Mouse (Mus musculus) thymus, postnatal 0 days (tissue): ENCODE data around the gene Zfhx3. TPM values are rescaled to one million over a fixed set of nuclear protein-coding genes. Genes with fewer than 3 reads are reported as not detected.

ENCODE experiments used
- DNase-seq: peaks from one replicate; pipeline ENCODE4 v3.0.0-alpha.2; 2015; ENCODE audit warnings: low spot score
- polyA plus RNA-seq: library from polyadenylated mRNA; unstranded; fragments of >200 nt; fragmentation: Nextera tagmentation; extraction: Ambion mirVana; gene quantifications from 2 replicates; pipeline ENCODE4 v1.2.1, GENCODE M21; 2015

Zfhx3 gene
- polyA plus RNA-seq, 1 experiment from 2014 or later: 1.9 TPM

- no peak for DNase-seq
Observed at GRCm38 (mm10) chr8:108740443-108740842, 798.0 kb downstream of the Zfhx3 start.

GRCm38 (mm10) chr8:108741651-108742050 is 799.2 kb downstream of the Zfhx3 start:
- no peak for DNase-seq

GRCm38 (mm10) chr8:108742465-108742864 is 800.0 kb downstream of the Zfhx3 start:
- no peak for DNase-seq

- no peak for DNase-seq
Observed at GRCm38 (mm10) chr8:108743238-108743637, 800.8 kb downstream of the Zfhx3 start.

GRCm38 (mm10) chr8:108745551-108745950 is 803.1 kb downstream of the Zfhx3 start:
- DNase-seq: no peak

GRCm38 (mm10) chr8:108748095-108748494 is 805.7 kb downstream of the Zfhx3 start:
- DNase-seq: no peak

- DNase-seq: peak; percentile 28
Observed at GRCm38 (mm10) chr8:108748851-108749376, 806.5 kb downstream of the Zfhx3 start.

- DNase-seq: no peak
Observed at GRCm38 (mm10) chr8:108750806-108751205, 808.4 kb downstream of the Zfhx3 start.

GRCm38 (mm10) chr8:108754556-108754955 is 812.1 kb downstream of the Zfhx3 start:
- DNase-seq: no peak

- no peak for DNase-seq
Observed at GRCm38 (mm10) chr8:108755400-108756325, 813.2 kb downstream of the Zfhx3 start.

GRCm38 (mm10) chr8:108759511-108760330 is 817.3 kb downstream of the Zfhx3 start:
- peak; percentile 55 for DNase-seq

GRCm38 (mm10) chr8:108760745-108761144 is 818.3 kb downstream of the Zfhx3 start:
- DNase-seq: no peak

- no peak for DNase-seq
Observed at GRCm38 (mm10) chr8:108762567-108762966, 820.1 kb downstream of the Zfhx3 start.

- no peak for DNase-seq
Observed at GRCm38 (mm10) chr8:108764403-108765194, 822.2 kb downstream of the Zfhx3 start.

GRCm38 (mm10) chr8:108766102-108766501 is 823.7 kb downstream of the Zfhx3 start:
- DNase-seq: no peak

GRCm38 (mm10) chr8:108768051-108768450 is 825.6 kb downstream of the Zfhx3 start:
- no peak for DNase-seq

GRCm38 (mm10) chr8:108770334-108770733 is 827.9 kb downstream of the Zfhx3 start:
- DNase-seq: no peak

- no peak for DNase-seq
Observed at GRCm38 (mm10) chr8:108773436-108773835, 831.0 kb downstream of the Zfhx3 start.

- DNase-seq: no peak
Observed at GRCm38 (mm10) chr8:108778063-108778462, 835.6 kb downstream of the Zfhx3 start.

- no peak for DNase-seq
Observed at GRCm38 (mm10) chr8:108778551-108778950, 836.1 kb downstream of the Zfhx3 start.

- no peak for DNase-seq
Observed at GRCm38 (mm10) chr8:108780766-108781165, 838.3 kb downstream of the Zfhx3 start.
